Mouse (Mus musculus) lung, adult 2 months (tissue): ENCODE data around the gene Fbxl19. TPM values are rescaled to one million over a fixed set of nuclear protein-coding genes. Genes with fewer than 3 reads are reported as not detected.
A peak's percentile ranks its signal among the peaks of the same experiment; 100 is the strongest.

Experiments
- DNase-seq: peaks from one replicate; pipeline ENCODE4 v3.0.0; 2022
- H3K4me1 ChIP-seq: fragments of 200-500 bp; 2 replicates; pipeline ENCODE4 v1.6.1; 2011; ENCODE audit warnings: low read length; ENCODE audit not compliant: control insufficient read depth, insufficient read depth
- H3K4me3 ChIP-seq: fragments of 200-500 bp; replicated peaks from 2 replicates; pipeline ENCODE3; 2011; ENCODE audit warnings: low read depth, mild to moderate bottlenecking, control low read depth, low read length; ENCODE audit errors: extremely low read depth
- CTCF ChIP-seq: fragments of 200-500 bp; IDR thresholded peaks from 2 replicates; pipeline ENCODE4 v1.5.1; 2011; ENCODE audit warnings: mild to moderate bottlenecking, low read length, control low read depth; ENCODE audit not compliant: insufficient read depth
- POLR2A ChIP-seq: fragments of 200-500 bp; IDR thresholded peaks from 2 replicates; pipeline ENCODE4 v1.6.1; 2011; ENCODE audit warnings: low read depth, mild to moderate bottlenecking, control low read depth, low read length, borderline replicate concordance; ENCODE audit errors: extremely low read depth
- WGBS: fragments of 180-500 bp; shearing (Covaris S2); methylation state at CpG from one replicate; pipeline ENCODE4 v1.1.7; 2018; 5-methylcytosine and 5-hydroxymethylcytosine counted together
- polyA plus RNA-seq: library from polyadenylated mRNA; depleted of rRNA; stranded (reverse); fragments of >200 nt; gene quantifications from 2 replicates; pipeline ENCODE4 v1.2.3, GENCODE M21; 2012; rRNA removed

Gene Fbxl19
- polyA plus RNA-seq = 25.9 and 27.3 TPM in 2 replicates

DNA sequence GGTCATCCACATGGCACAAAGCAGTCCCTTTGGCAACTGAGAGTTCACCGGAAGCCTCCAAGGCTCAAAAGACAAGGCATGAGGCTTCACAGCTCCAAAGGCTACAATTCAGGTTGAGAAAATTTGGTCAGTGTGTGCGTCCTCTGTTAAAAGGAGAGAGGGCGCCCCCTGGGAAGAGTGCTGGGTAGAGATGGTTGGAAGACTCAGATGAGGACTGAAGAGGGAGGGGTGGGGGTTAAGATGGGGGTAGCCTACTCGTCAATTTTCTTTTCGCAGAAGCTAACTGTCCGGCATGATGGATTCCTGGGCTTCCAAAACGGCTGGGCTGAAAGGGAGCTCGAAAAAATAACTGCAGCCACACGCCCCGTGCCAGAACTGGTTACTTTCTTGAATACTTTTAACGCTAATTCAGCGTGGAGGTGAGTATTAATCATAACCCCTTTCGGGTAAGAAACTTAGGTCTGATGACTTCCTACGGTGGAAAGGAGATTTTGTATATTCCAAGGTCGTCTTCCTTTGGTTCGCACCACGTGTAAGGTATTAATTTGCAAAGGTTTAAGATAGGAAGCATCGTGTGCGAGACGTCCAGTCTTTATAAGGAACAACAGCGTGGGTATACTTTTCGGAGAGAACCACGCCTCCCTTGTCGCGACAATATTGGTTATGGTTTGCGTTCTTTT, at the start of gene Fbxl19:
TSS of gene Fbxl19 (plus strand) at position 178 of the 680 bp plus-strand sequence.
- H3K4me1 ChIP-seq = peaks cover 10% of the 10 kb centered on the region; the same call in 1 of the 2 replicates
- DNase-seq = peak; percentile 58
- TF ChIP-seq POLR2A (no peak), CTCF (0 out of 2 replicates have a peak, but pooled peaks have one; percentile 10)
- peak within 1 kb of the TSS; percentile 68 for H3K4me3 ChIP-seq
- under 1% methylated on average over 26 of the region's 26 CpGs for WGBS

DNA sequence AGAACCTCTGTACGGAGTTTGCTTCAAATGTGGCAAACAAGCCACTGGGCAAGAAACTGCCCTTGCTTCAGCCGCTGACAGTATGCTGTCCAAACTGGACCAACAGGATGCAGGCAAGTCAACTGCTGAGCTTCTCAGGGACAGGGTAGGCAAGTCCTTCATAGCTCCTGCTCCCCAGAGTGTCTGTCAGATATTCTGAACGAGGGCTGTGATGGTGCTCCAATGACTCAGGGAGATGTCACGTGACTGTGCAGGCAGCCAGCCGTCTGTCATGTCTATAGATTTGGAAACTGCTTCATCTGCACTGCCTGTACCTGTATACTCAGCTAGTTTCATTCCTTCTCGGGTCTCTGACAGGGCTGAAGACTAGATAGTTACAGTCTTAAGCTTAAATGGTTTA, 45.4 kb upstream of the Fbxl19 start:
- 79% methylated on average over 6 of the region's 6 CpGs for WGBS
- TF ChIP-seq POLR2A (no peak), CTCF (no peak)
- peaks cover 2% of the 10 kb centered on the region; the same call in 1 of the 2 replicates for H3K4me1 ChIP-seq
- no peak overlapping the region for H3K4me3 ChIP-seq
- DNase-seq = no peak

DNA sequence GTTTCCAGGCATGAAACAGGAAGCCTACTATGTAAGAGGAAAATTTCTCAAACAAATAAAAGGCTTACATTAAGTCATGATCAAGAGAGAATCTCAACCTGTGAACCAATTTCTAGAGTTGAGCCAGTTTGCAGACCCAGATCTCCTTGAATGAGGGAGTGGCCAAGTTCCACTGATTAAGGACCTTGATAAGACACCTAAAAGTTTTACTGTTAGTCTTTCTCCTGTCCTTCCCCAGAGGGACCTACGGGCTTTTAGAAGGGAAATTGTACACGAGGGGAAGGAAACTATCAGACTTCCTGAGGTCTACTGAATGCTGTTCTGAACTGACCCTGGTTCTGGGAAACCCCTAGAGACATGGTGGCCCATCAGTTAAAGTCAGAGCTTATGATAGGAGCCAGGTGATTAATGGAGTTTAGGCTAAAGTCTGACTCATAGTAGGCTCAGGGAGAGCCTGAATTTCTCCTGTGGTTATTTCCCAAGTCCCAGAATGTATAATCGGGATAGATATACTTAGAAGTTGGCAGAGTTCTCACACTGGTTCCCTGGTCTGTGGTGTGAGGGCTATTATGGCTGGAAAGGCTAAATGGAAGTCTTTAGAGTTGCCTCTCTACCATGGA, 43.5 kb upstream of the Fbxl19 start:
- peaks cover 2% of the 10 kb centered on the region; the same call in 1 of the 2 replicates for H3K4me1 ChIP-seq
- no peak overlapping the region for H3K4me3 ChIP-seq
- no peak for TF ChIP-seq CTCF
- no peak for TF ChIP-seq POLR2A
- 41% methylated on average over 3 of the region's 3 CpGs for WGBS
- DNase-seq = no peak

DNA sequence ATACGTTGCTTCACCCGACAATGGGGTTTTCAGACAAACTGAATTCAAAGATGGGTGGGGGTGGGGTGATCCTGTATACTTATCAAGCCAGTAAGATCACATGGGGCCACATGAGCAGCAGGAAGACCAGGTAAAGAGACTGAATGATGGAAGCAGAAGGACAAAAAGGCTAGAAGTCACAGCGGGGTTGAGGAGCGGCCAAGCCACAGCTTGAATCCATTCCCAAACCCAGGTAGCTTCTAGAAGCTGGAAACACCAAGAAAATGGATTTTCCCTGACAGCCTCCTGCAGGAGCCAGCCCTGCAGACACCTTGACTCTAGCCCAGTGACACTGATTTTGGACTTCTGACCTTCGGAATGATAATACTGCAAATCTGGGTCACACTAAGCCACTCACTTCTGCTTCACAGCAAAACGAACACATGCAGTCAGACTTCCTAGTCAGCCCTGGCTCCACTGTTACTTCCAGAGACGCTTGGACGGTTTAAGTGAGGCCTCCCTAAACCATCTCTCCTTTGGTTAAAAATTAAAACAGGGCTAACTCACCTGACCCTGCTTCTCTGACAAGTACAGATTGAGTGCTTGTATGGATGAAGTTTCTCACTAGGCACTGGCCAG, 40.7 kb upstream of the Fbxl19 start:
- H3K4me1 ChIP-seq = peaks cover 6% of the 10 kb centered on the region
- WGBS = 90% methylated on average over 8 of the region's 8 CpGs
- TF ChIP-seq CTCF = no peak
- no peak for TF ChIP-seq POLR2A
- no peak for DNase-seq
- no peak overlapping the region for H3K4me3 ChIP-seq

DNA sequence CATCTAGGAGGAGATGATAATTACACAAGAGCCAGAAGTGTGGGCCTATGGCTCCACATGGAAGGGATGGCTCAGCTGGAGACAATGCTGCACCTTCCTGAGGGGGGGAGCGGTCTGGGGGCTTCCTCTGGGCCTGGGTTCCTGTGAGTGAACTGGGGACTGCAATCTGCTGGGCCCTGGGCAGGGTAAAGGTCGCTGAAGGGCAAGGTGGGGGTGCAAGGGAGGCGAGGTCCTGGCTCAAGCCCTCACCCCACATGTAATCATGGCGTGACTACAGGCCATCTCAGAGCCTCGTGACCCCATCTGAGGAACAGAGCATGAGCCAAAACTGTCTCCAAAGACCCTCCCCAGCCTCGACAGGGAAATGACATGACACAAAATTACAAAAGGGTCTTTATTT, 39.7 kb upstream of the Fbxl19 start:
- Histone ChIP-seq H3K4me3 (no peak overlapping the region), H3K4me1 (peaks cover 6% of the 10 kb centered on the region)
- 83% methylated on average over 6 of the region's 6 CpGs for WGBS
- DNase-seq = no peak
- TF ChIP-seq CTCF (no peak), POLR2A (no peak)

DNA sequence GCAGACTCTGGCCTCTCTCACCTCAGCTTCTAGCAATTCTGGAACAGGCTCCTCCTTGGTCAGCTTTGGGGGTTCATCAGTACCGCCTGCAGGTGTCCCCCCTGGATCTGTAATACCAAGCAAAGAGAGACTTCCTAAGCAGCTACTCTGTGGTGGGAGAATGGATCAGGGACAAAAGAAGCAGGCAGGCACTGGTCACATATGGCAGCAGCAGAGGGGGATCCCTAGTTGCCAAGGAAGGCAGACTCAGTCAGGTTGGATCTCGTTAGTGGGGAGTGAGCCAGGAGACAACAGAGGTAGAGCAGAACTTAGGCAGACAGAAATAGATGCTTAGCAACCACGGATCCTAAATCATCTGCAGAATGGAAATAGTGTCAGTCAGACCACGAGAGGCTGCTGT, 38.6 kb upstream of the Fbxl19 start:
- no peak for TF ChIP-seq POLR2A
- no peak for TF ChIP-seq CTCF
- H3K4me3 ChIP-seq = no peak overlapping the region
- H3K4me1 ChIP-seq = peaks cover 6% of the 10 kb centered on the region
- DNase-seq = no peak
- 81% methylated on average over 4 of the region's 4 CpGs for WGBS

DNA sequence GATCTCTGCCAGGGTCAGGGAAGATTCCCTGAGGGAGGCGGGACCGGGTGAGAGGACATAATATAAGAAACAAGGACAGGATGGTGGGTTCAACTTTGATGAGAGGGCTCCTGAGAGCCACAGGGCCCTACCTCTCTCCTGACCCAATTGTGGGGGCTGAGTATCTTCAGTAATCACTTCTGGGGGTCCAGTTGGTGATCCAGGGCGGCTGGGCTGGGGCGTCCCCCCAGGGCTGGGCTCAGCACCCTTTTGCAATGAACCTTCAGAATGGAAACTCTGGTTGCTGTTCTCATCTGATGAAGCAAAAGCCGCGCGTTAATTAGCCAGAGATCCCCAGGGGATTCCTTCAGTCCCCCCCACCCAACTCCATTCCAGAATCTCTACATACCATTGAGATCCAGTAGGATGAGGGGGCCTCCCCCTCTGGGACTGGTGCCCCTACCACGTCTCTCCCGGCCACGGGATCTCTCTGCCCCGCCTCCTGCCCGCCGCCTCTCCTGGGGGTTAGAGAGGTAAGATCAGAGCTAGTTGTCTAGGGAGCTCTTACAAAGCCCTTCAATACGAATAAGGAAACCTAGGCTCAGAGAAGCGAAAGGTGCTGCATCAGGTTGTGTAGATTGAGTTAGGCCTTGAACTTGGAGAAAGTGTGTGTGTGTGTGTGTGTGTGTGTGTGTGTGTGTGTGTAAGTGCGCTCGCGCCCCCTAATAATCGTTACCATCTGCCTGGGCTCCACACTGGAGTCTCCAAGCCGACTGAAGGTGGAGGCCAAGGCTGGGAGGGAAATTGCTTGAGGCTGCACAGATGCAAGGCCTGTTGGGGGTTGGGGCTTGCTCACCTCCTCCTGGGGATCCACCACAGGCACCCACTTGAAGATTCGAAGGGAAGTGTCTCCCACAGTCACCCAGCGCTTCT, 37.0 kb upstream of the Fbxl19 start:
- Histone ChIP-seq H3K4me3 (peak overlapping the region; percentile 64), H3K4me1 (peaks cover 3% of the 10 kb centered on the region)
- no peak for DNase-seq
- TF ChIP-seq CTCF (no peak), POLR2A (no peak)
- WGBS = 46% methylated on average over 22 of the region's 22 CpGs

DNA sequence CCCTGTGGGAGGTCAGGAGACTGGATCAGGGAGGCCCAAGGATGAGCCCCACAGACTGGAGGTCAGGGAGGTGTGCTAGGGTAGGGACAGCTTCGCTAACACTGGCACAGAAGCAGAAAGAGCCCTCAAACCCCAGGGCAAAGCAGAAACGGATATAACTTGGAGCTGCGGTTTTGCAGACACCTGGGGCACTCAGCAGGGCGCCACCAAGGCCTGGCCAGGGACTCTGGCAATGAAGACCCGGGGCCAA, 36.5 kb upstream of the Fbxl19 start:
- under 1% methylated on average over 5 of the region's 5 CpGs for WGBS
- peak overlapping the region; percentile 64 for H3K4me3 ChIP-seq
- TF ChIP-seq POLR2A (no peak), CTCF (no peak)
- DNase-seq = no peak
- peaks cover 3% of the 10 kb centered on the region for H3K4me1 ChIP-seq

DNA sequence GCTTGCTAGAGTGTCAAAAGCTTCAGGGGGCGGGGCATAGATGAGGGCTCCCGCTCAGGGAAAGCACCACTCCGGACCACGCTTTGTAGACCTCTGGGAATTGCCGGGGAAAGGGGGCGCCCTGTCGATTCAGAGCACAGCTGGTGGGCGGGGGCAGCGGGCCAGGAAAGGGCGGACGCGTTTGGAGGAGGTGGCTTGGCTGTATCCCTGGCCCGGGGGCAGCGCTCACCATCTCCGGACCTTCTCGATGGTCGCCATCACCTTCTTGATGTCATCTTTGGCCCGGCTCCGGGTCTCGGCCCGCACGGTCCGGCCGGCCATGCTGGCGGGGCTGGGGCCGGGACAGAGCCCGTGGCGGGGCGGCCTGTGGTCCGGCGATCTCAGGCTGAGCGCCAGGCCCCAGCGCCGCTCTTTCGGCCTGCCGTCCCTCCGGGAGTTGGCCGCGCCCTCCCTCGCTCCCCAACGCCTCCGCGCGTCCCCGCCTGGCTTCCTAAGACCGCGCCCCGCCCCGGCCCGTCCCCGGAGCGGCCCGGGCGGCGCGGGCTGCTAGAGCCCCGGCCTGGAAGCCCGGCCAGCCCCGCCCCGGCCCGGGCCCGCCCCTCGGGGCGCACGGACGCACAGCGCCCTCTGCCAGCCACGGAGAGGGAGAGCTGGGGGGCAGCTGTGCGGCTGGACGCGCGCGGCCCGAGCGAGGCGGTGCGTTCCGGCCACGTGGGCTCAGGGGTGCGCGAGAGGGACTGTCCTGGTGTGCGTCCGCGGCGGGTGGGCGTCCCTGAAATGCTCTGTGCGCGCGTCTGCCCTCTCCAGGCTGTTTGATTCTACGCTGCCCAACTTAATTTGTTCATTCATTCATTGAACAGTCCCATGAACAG, 35.9 kb upstream of the Fbxl19 start, which contains the start of gene Bcl7c:
TSS of gene Bcl7c (minus strand) at position 727 of the 872 bp plus-strand sequence.
- H3K4me1 ChIP-seq = peaks cover 3% of the 10 kb centered on the region
- under 1% methylated on average over 89 of the region's 90 CpGs for WGBS
- TF ChIP-seq CTCF (0 out of 2 replicates have a peak, but pooled peaks have one; percentile 11), POLR2A (peak; percentile 41; the same call in 1 of the 2 replicates)
- H3K4me3 ChIP-seq = peak within 1 kb of the TSS; percentile 64
- DNase-seq = peak; percentile 86
